Mouse (Mus musculus): ENCODE results near the gene Agxt2.
A peak's percentile ranks its signal among the peaks of the same experiment; 100 is the strongest.

DNA sequence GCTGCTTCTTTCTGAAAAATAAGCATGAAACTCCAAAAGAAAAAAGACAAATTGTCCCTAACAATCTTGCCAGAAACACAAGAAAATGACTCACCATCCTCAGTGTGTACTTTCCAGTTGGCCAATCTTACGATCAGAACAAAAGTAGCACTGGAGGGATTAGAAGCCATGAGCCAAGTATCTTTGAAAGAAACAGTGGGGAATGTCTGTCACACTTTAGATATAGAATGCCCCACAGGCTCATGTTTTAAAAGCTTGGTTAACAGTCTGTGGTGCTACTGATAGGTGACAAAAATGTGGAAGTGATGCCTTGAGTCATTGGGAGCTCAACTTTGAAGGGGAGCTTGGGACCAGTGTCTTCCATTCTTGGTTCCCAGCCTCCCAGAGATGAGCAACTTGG, 83.9 kb downstream of the Agxt2 start:
- TF ChIP-seq UBTF (IDR thresholded peaks at IDR 0.05; ENCODE audit: borderline replicate concordance, insufficient read depth, low read depth, low read length), result no peak
- TF ChIP-seq TCF12 (IDR thresholded peaks at IDR 0.05; ENCODE audit: low read depth, low read length), result peak; percentile 76; the same call in 1 of the 2 replicates
- TF ChIP-seq GABPA (IDR thresholded peaks at IDR 0.05; ENCODE audit: low read depth, low read length), result no peak
- TF ChIP-seq POLR2A (IDR thresholded peaks at IDR 0.05; ENCODE audit: control insufficient read depth in 1 of 2, insufficient read depth in 1 of 2, low read depth in 1 of 2, low read length in 2 of 2, poor library complexity in 1 of 2), result no peak
- TF ChIP-seq CTCF (IDR thresholded peaks at IDR 0.05 in 2 of 3, conservative IDR thresholded peaks at IDR 0.05 in 1 of 3; ENCODE audit: control insufficient read depth in 1 of 3, insufficient read depth in 1 of 3, low read depth in 2 of 3, low read length in 3 of 3, poor library complexity in 1 of 3, severe bottlenecking in 1 of 3), result no peak
- TF ChIP-seq MAFK (IDR thresholded peaks at IDR 0.05; ENCODE audit: borderline replicate concordance, low read depth, low read length), result no peak

All from MEL (cell line).